Mouse (Mus musculus): ENCODE measurements around the gene Sdsl. TPM values are rescaled to one million over a fixed set of nuclear protein-coding genes. Genes with fewer than 3 reads are reported as not detected.

Gene Sdsl
- polyA plus RNA-seq, 1 experiment from 2014 or later: 7.0 TPM

GRCm38 (mm10) chr5:120432486-120433015, 40.1 kb downstream of the Sdsl start:
- H3K9ac ChIP-seq: peak overlapping the region; percentile 90
- peaks cover 96% of the 10 kb centered on the region for H3K27me3 ChIP-seq (replicated peaks)
- peak overlapping the region; percentile 55 for H3K4me3 ChIP-seq
- peaks cover 3% of the 10 kb centered on the region; the same call in 1 of the 2 replicates for H3K36me3 ChIP-seq
- peak overlapping the region; percentile 82; the same call in 1 of the 2 replicates for H3K27ac ChIP-seq
- H3K9me3 ChIP-seq: no peaks in the 10 kb centered on the region
- peaks cover 10% of the 10 kb centered on the region for H3K4me1 ChIP-seq
- 2% methylated on average over 9 of the region's 9 CpGs for WGBS
- ATAC-seq (ENCODE audit: low FRiP score, low read depth): no peak
- peak overlapping the region; percentile 58 for H3K4me2 ChIP-seq (replicated peaks)

- peak; percentile 54 for ATAC-seq (ENCODE audit: low FRiP score, low read depth)
- H3K4me1 ChIP-seq: peaks cover 14% of the 10 kb centered on the region; the same call in 1 of the 2 replicates
- H3K9ac ChIP-seq: peak within 1 kb of the TSS; percentile 90
- peak within 1 kb of the TSS; percentile 82 for H3K27ac ChIP-seq
- H3K27me3 ChIP-seq (replicated peaks): peaks cover 97% of the 10 kb centered on the region
- H3K4me2 ChIP-seq (replicated peaks): peak within 1 kb of the TSS; percentile 58
- H3K4me3 ChIP-seq: peak within 1 kb of the TSS; percentile 55
- H3K9me3 ChIP-seq: no peaks in the 10 kb centered on the region
- WGBS: under 1% methylated on average over 69 of the region's 69 CpGs
- H3K36me3 ChIP-seq: peaks cover 3% of the 10 kb centered on the region; the same call in 1 of the 2 replicates
Measured at GRCm38 (mm10) chr5:120431649-120432485, 40.7 kb downstream of the Sdsl start, which contains the start of gene Lhx5. Gene Lhx5, plus strand, starts transcription at chr5:120431699.

- Histone ChIP-seq H3K9me3 (no peaks in the 10 kb centered on the region), H3K9ac (peak overlapping the region; percentile 90), H3K27me3 (replicated peaks) (peaks cover 97% of the 10 kb centered on the region), H3K4me3 (peak overlapping the region; percentile 55), H3K4me1 (peaks cover 14% of the 10 kb centered on the region; the same call in 1 of the 2 replicates), H3K4me2 (replicated peaks) (peak overlapping the region; percentile 58), H3K36me3 (peaks cover 3% of the 10 kb centered on the region; the same call in 1 of the 2 replicates), H3K27ac (peak overlapping the region; percentile 63)
- no peak for ATAC-seq (ENCODE audit: low FRiP score, low read depth)
- WGBS: 2% methylated on average over 30 of the region's 30 CpGs
Measured at GRCm38 (mm10) chr5:120431001-120431583, 41.5 kb downstream of the Sdsl start.

- H3K9ac ChIP-seq: peak overlapping the region; percentile 64
- peaks cover 97% of the 10 kb centered on the region for H3K27me3 ChIP-seq (replicated peaks)
- ATAC-seq (ENCODE audit: low FRiP score, low read depth): no peak
- H3K9me3 ChIP-seq: no peaks in the 10 kb centered on the region
- H3K27ac ChIP-seq: peak overlapping the region; percentile 79; the same call in 1 of the 2 replicates
- H3K4me2 ChIP-seq (replicated peaks): peak overlapping the region; percentile 58
- no peaks in the 10 kb centered on the region for H3K36me3 ChIP-seq
- WGBS: 2% methylated on average over 6 of the region's 6 CpGs
- H3K4me3 ChIP-seq: peak overlapping the region; percentile 36
- H3K4me1 ChIP-seq: peaks cover 11% of the 10 kb centered on the region; the same call in 1 of the 2 replicates
Measured at GRCm38 (mm10) chr5:120429692-120430091, 42.9 kb downstream of the Sdsl start.

GRCm38 (mm10) chr5:120428990-120429389, 43.6 kb downstream of the Sdsl start:
- peak overlapping the region; percentile 36 for H3K4me3 ChIP-seq
- ATAC-seq (ENCODE audit: low FRiP score, low read depth): no peak
- peak overlapping the region; percentile 64 for H3K9ac ChIP-seq
- peak overlapping the region; percentile 58 for H3K4me2 ChIP-seq (replicated peaks)
- H3K36me3 ChIP-seq: no peaks in the 10 kb centered on the region
- peaks cover 11% of the 10 kb centered on the region; the same call in 1 of the 2 replicates for H3K4me1 ChIP-seq
- H3K27me3 ChIP-seq (replicated peaks): peaks cover 97% of the 10 kb centered on the region
- 0% methylated on average over 6 of the region's 6 CpGs for WGBS
- no peaks in the 10 kb centered on the region for H3K9me3 ChIP-seq
- peak overlapping the region; percentile 79 for H3K27ac ChIP-seq

- peaks cover 11% of the 10 kb centered on the region; the same call in 1 of the 2 replicates for H3K4me1 ChIP-seq
- H3K9me3 ChIP-seq: no peaks in the 10 kb centered on the region
- no peaks in the 10 kb centered on the region for H3K36me3 ChIP-seq
- 1% methylated on average over 21 of the region's 21 CpGs for WGBS
- no peak for ATAC-seq (ENCODE audit: low FRiP score, low read depth)
- peaks cover 96% of the 10 kb centered on the region for H3K27me3 ChIP-seq (replicated peaks)
- peak overlapping the region; percentile 64 for H3K9ac ChIP-seq
- peak overlapping the region; percentile 36 for H3K4me3 ChIP-seq
- H3K27ac ChIP-seq: peak overlapping the region; percentile 79
- peak overlapping the region; percentile 58 for H3K4me2 ChIP-seq (replicated peaks)
Measured at GRCm38 (mm10) chr5:120428189-120428838, 44.3 kb downstream of the Sdsl start.

- peak overlapping the region; percentile 36 for H3K4me3 ChIP-seq
- H3K27ac ChIP-seq: peak overlapping the region; percentile 87
- H3K4me1 ChIP-seq: peaks cover 11% of the 10 kb centered on the region; the same call in 1 of the 2 replicates
- no peak for ATAC-seq (ENCODE audit: low FRiP score, low read depth)
- H3K4me2 ChIP-seq (replicated peaks): peak overlapping the region; percentile 58
- no peaks in the 10 kb centered on the region for H3K36me3 ChIP-seq
- H3K9me3 ChIP-seq: no peaks in the 10 kb centered on the region
- under 1% methylated on average over 33 of the region's 33 CpGs for WGBS
- peak overlapping the region; percentile 64 for H3K9ac ChIP-seq
- H3K27me3 ChIP-seq (replicated peaks): peaks cover 96% of the 10 kb centered on the region
Measured at GRCm38 (mm10) chr5:120427451-120427938, 45.1 kb downstream of the Sdsl start.

GRCm38 (mm10) chr5:120426572-120426971, 46.0 kb downstream of the Sdsl start:
- H3K27ac ChIP-seq: peak overlapping the region; percentile 87

GRCm38 (mm10) chr5:120425711-120426110, 46.9 kb downstream of the Sdsl start:
- peak overlapping the region; percentile 82 for H3K27ac ChIP-seq
- no peak for ATAC-seq (ENCODE audit: low FRiP score, low read depth)
- no peaks in the 10 kb centered on the region for H3K9me3 ChIP-seq
- under 1% methylated on average over 20 of the region's 20 CpGs for WGBS
- H3K4me1 ChIP-seq: peaks cover 13% of the 10 kb centered on the region; the same call in 1 of the 2 replicates
- peak overlapping the region; percentile 58 for H3K4me2 ChIP-seq (replicated peaks)
- H3K36me3 ChIP-seq: no peaks in the 10 kb centered on the region
- peak overlapping the region; percentile 68 for H3K9ac ChIP-seq
- H3K4me3 ChIP-seq: peak overlapping the region; percentile 33
- peaks cover 96% of the 10 kb centered on the region for H3K27me3 ChIP-seq (replicated peaks)

More at GRCm38 (mm10) chr5:120426572-120426971, 46.0 kb downstream of the Sdsl start:
- Histone ChIP-seq H3K9ac (peak overlapping the region; percentile 64), H3K9me3 (no peaks in the 10 kb centered on the region), H3K4me2 (replicated peaks) (peak overlapping the region; percentile 58), H3K4me1 (peaks cover 12% of the 10 kb centered on the region; the same call in 1 of the 2 replicates), H3K36me3 (no peaks in the 10 kb centered on the region), H3K27me3 (replicated peaks) (peaks cover 96% of the 10 kb centered on the region), H3K4me3 (peak overlapping the region; percentile 36)
- WGBS: under 1% methylated on average over 10 of the region's 10 CpGs
- no peak for ATAC-seq (ENCODE audit: low FRiP score, low read depth)

GRCm38 (mm10) chr5:120424657-120425056, 48.0 kb downstream of the Sdsl start:
- Histone ChIP-seq H3K27me3 (replicated peaks) (peaks cover 95% of the 10 kb centered on the region), H3K9me3 (no peaks in the 10 kb centered on the region), H3K9ac (peak overlapping the region; percentile 68), H3K27ac (peak overlapping the region; percentile 82), H3K36me3 (no peaks in the 10 kb centered on the region), H3K4me3 (peak overlapping the region; percentile 33), H3K4me1 (peaks cover 13% of the 10 kb centered on the region; the same call in 1 of the 2 replicates), H3K4me2 (replicated peaks) (peak overlapping the region; percentile 58)
- no peak for ATAC-seq (ENCODE audit: low FRiP score, low read depth)
- WGBS: under 1% methylated on average over 11 of the region's 11 CpGs

GRCm38 (mm10) chr5:120424039-120424438, 48.6 kb downstream of the Sdsl start:
- WGBS: under 1% methylated on average over 19 of the region's 19 CpGs
- ATAC-seq (ENCODE audit: low FRiP score, low read depth): no peak
- peaks cover 13% of the 10 kb centered on the region; the same call in 1 of the 2 replicates for H3K4me1 ChIP-seq
- peak overlapping the region; percentile 82 for H3K27ac ChIP-seq
- peak overlapping the region; percentile 68 for H3K9ac ChIP-seq
- no peaks in the 10 kb centered on the region for H3K9me3 ChIP-seq
- H3K4me2 ChIP-seq (replicated peaks): peak overlapping the region; percentile 58
- peaks cover 95% of the 10 kb centered on the region for H3K27me3 ChIP-seq (replicated peaks)
- peak overlapping the region; percentile 33 for H3K4me3 ChIP-seq
- H3K36me3 ChIP-seq: no peaks in the 10 kb centered on the region

Measured in neural tube, embryonic 12.5 days (tissue).